Mouse (Mus musculus): ENCODE results near the gene Fam57b. TPM values are rescaled to one million over a fixed set of nuclear protein-coding genes. Genes with fewer than 3 reads are reported as not detected.

Gene Fam57b
- total and polyA plus RNA-seq, 3 experiments: 0.30 TPM; not detected in 2

GRCm38 (mm10) chr7:126775185-126775977 lies 22.1 kb upstream of the Fam57b start:
- dilution Hi-C loops (cut with MboI; ENCODE audit: extremely low pct_ligation_motif_present, extremely low pct_unique_long_range_greater_than_20kb, low sequenced_read_pairs) (no loop called here), in situ Hi-C loops (cut with MboI; ENCODE audit: low pct_ligation_motif_present, low pct_unique_long_range_greater_than_20kb, low sequenced_read_pairs) (no loop called here)
- no peak for DNase-seq (ENCODE audit: extremely low read depth)
- no peaks in the 10 kb centered on the region for H3K27me3 ChIP-seq (replicated peaks)
- H3K4me1 ChIP-seq (ENCODE audit: control insufficient read depth in 1 of 2, insufficient read depth in 2 of 2): peaks cover 14 to 61% of the 10 kb centered on the region in 2 experiments; a peak in 3 of 4 replicates
- H3K9ac ChIP-seq (ENCODE audit: insufficient read depth, low read depth): no peak overlapping the region
- H3K36me3 ChIP-seq (replicated peaks in 1 of 2; ENCODE audit: control insufficient read depth in 1 of 2, insufficient read depth in 1 of 2, low read length in 1 of 2): peaks cover 25 to 53% of the 10 kb centered on the region in 2 experiments
- peak overlapping the region; percentile 84; the same call in 1 of the 2 replicates for H3K4me2 ChIP-seq (ENCODE audit: insufficient read depth, low read depth, poor library complexity, severe bottlenecking)
- H3K4me3 ChIP-seq (replicated peaks in 1 of 3; ENCODE audit: low read depth in 2 of 3, low read length in 2 of 3, poor library complexity in 1 of 3): no peak overlapping the region
- H3K9me3 ChIP-seq (replicated peaks; ENCODE audit: low read length): no peaks in the 10 kb centered on the region
- no peak overlapping the region for H3K27ac ChIP-seq (ENCODE audit: insufficient read depth, low read depth)
- H3K79me2 ChIP-seq (replicated peaks; ENCODE audit: control insufficient read depth, extremely low read depth, insufficient read depth, poor library complexity, severe bottlenecking): 0 out of 2 replicates have a peak, but pooled peaks cover 2% of the 10 kb centered on the region
- TF ChIP-seq NELFE (IDR thresholded peaks at IDR 0.05; ENCODE audit: low read depth, low read length): no peak
- no peak for TF ChIP-seq JUN (IDR thresholded peaks at IDR 0.05; ENCODE audit: insufficient read depth, low read depth, low read length)
- TF ChIP-seq RAD21 (IDR thresholded peaks at IDR 0.05; ENCODE audit: low read depth, low read length): peak; percentile 48
- no peak for TF ChIP-seq E2F4 (IDR thresholded peaks at IDR 0.05; ENCODE audit: insufficient replicate concordance, low read depth, low read length)
- TF ChIP-seq SIN3A (IDR thresholded peaks at IDR 0.05; ENCODE audit: low read length): no peak
- TF ChIP-seq SMC3 (IDR thresholded peaks at IDR 0.05; ENCODE audit: low read depth, low read length): peak; percentile 39
- no peak for TF ChIP-seq USF2 (conservative IDR thresholded peaks at IDR 0.05; ENCODE audit: low read depth, low read length)
- no peak for TF ChIP-seq POLR2AphosphoS2 (IDR thresholded peaks at IDR 0.05; ENCODE audit: low read depth, low read length)
- no peak for TF ChIP-seq PAX5 (IDR thresholded peaks at IDR 0.05; ENCODE audit: low read length)
- no peak for TF ChIP-seq USF1 (IDR thresholded peaks at IDR 0.05; ENCODE audit: low read depth, low read length)
- no peak for TF ChIP-seq ZC3H11A (IDR thresholded peaks at IDR 0.05; ENCODE audit: low read depth, low read length)
- no peak for TF ChIP-seq IRF4 (IDR thresholded peaks at IDR 0.05; ENCODE audit: low read depth, low read length)
- TF ChIP-seq POLR2A (IDR thresholded peaks at IDR 0.05; ENCODE audit: low read depth, low read length): no peak
- no peak for TF ChIP-seq ZKSCAN1 (IDR thresholded peaks at IDR 0.05; ENCODE audit: borderline replicate concordance, low read depth, low read length)
- no peak for TF ChIP-seq ZMIZ1 (IDR thresholded peaks at IDR 0.05; ENCODE audit: low read depth, low read length)
- TF ChIP-seq ELF1 (IDR thresholded peaks at IDR 0.05; ENCODE audit: low read depth, low read length): no peak
- TF ChIP-seq MXI1 (IDR thresholded peaks at IDR 0.05; ENCODE audit: low read depth, low read length): no peak
- no peak for TF ChIP-seq NRF1 (IDR thresholded peaks at IDR 0.05; ENCODE audit: low read depth, low read length)
- no peak for TF ChIP-seq ETS1 (conservative IDR thresholded peaks at IDR 0.05; ENCODE audit: low read depth, low read length)
- TF ChIP-seq CHD2 (IDR thresholded peaks at IDR 0.05; ENCODE audit: low read length): no peak
- no peak for TF ChIP-seq BHLHE40 (IDR thresholded peaks at IDR 0.05; ENCODE audit: low read depth, low read length)
- peak in 1 of 2 experiments; percentile 55; a peak in 2 of 4 replicates for TF ChIP-seq CTCF (conservative IDR thresholded peaks at IDR 0.05 in 1 of 2, IDR thresholded peaks at IDR 0.05 in 1 of 2; ENCODE audit: low read depth in 2 of 2, low read length in 2 of 2)
